Mouse (Mus musculus) G1E (cell line): ENCODE measurements around the gene Slc37a3.

ENCODE experiments used
- CTCF ChIP-seq: IDR thresholded peaks from 2 replicates; pipeline ENCODE4 v1.5.1; 2012; ENCODE audit warnings: low read depth, low read length, inconsistent platforms, mixed read lengths
- GATA1 ChIP-seq: IDR thresholded peaks from 2 replicates; pipeline ENCODE4 v1.6.1; 2012; ENCODE audit warnings: borderline replicate concordance, low read length, inconsistent platforms, mixed read lengths
- POLR2AphosphoS5 ChIP-seq: IDR thresholded peaks from 2 replicates; pipeline ENCODE4 v1.6.1; 2012; ENCODE audit warnings: low read depth, low read length, inconsistent platforms; ENCODE audit not compliant: insufficient replicate concordance
- TAL1 ChIP-seq: conservative IDR thresholded peaks from 2 replicates; pipeline ENCODE4 v1.6.1; 2012; ENCODE audit warnings: low read depth, low read length, inconsistent platforms, mixed read lengths

- TF ChIP-seq CTCF (no peak), POLR2AphosphoS5 (no peak), GATA1 (no peak), TAL1 (no peak)
These were observed 58.9 kb downstream of the Slc37a3 start for GRCm38 (mm10) chr6:39318631-39319010.
